Mouse (Mus musculus) CH12.LX (cell line): Measurements from ENCODE around the gene Myo1c.

Experiments used
- CHD1 ChIP-seq: IDR thresholded peaks from 2 replicates; pipeline ENCODE4 v1.6.1; 2012; ENCODE audit warnings: low read depth, low read length, improper control_type of control experiment, inconsistent platforms
- CHD2 ChIP-seq: IDR thresholded peaks from 2 replicates; pipeline ENCODE4 v1.6.1; 2011; ENCODE audit warnings: low read length, improper control_type of control experiment
- CTCF ChIP-seq, 2 experiments: IDR thresholded peaks in 1 of 2; conservative IDR thresholded peaks in 1 of 2; 2 replicates each; pipeline ENCODE4 v1.5.1; 2011 to 2012; ENCODE audit warnings: low read depth in 2 of 2, low read length in 2 of 2, improper control_type of control experiment in 1 of 2, inconsistent platforms in 1 of 2, mild to moderate bottlenecking in 1 of 2, moderate library complexity in 1 of 2
- GABPA ChIP-seq: IDR thresholded peaks from 2 replicates; pipeline ENCODE4 v1.6.1; 2012; ENCODE audit warnings: low read depth, low read length, improper control_type of control experiment, inconsistent platforms; ENCODE audit not compliant: insufficient replicate concordance
- HCFC1 ChIP-seq: IDR thresholded peaks from 2 replicates; pipeline ENCODE4 v1.6.1; 2012; ENCODE audit warnings: low read depth, mild to moderate bottlenecking, inconsistent platforms, low read length, improper control_type of control experiment
- JUND ChIP-seq: conservative IDR thresholded peaks from 2 replicates; pipeline ENCODE4 v1.6.1; 2011; ENCODE audit warnings: low read depth, low read length, improper control_type of control experiment
- MXI1 ChIP-seq: IDR thresholded peaks from 2 replicates; pipeline ENCODE4 v1.6.1; 2011; ENCODE audit warnings: mild to moderate bottlenecking, low read depth, low read length, improper control_type of control experiment
- POLR2A ChIP-seq: IDR thresholded peaks from 2 replicates; pipeline ENCODE4 v1.6.1; 2011; ENCODE audit warnings: low read depth, mild to moderate bottlenecking, improper control_type of control experiment, low read length
- USF1 ChIP-seq: IDR thresholded peaks from 2 replicates; pipeline ENCODE4 v1.6.1; 2014; ENCODE audit warnings: low read depth, mild to moderate bottlenecking, inconsistent platforms, low read length, improper control_type of control experiment
- ZKSCAN1 ChIP-seq: IDR thresholded peaks from 2 replicates; pipeline ENCODE4 v1.6.1; 2012; ENCODE audit warnings: low read depth, inconsistent platforms, low read length, improper control_type of control experiment, borderline replicate concordance
- ZNF384 ChIP-seq: IDR thresholded peaks from 2 replicates; pipeline ENCODE4 v1.6.1; 2012; ENCODE audit warnings: low read depth, low read length, improper control_type of control experiment, inconsistent platforms

DNA sequence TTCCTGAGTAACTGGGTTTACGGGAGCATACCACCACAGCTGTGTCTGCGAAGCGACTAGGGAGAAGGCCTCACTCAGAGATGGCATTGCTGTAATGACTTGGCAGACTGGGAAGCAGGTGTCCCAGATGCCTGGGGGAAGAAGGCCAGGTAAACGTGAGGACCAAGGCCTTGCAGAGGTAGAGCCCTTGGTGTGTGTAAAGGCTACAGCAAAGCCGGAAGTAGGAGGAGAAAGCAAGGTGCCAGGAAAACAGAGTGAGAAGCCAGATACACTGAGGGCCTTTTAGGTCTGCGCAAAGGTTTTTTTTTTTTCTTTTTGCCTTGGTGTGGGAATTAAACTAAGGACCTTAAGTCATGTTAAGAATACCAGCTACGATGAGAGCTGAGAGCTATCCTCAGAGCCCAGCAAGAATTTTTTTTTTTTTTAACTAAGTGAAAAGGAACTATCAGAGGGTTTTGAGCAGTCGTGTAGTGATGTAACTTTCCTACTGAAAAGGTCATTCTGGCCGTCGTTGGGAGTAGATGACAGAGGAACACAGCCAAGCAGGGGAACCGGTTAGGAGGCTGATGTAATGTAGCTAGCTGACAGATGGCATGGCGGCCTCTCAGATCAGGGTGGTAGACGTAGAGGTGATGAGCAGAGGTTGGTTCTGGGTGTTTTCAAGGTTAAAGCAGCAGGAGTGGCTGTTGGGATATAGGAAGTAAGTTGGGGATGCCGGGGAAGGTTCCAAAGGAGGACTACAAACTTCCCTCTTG, 8.9 kb downstream of the Myo1c start:
- TF ChIP-seq ZNF384: no peak
- no peak for TF ChIP-seq GABPA
- TF ChIP-seq CTCF (conservative IDR thresholded peaks at IDR 0.05 in 1 of 2, IDR thresholded peaks at IDR 0.05 in 1 of 2; ENCODE audit: low read depth in 2 of 2, low read length in 2 of 2): no peak
- no peak for TF ChIP-seq ZKSCAN1
- no peak for TF ChIP-seq JUND
- TF ChIP-seq MXI1: no peak
- no peak for TF ChIP-seq CHD2
- TF ChIP-seq POLR2A: no peak
- no peak for TF ChIP-seq HCFC1
- no peak for TF ChIP-seq CHD1
- no peak for TF ChIP-seq USF1
